ENCODE assay signal across 8 mouse cellular contexts in genomic region chr12:104426915-104427314, GRCm38 (mm10). TPM values are rescaled to one million over a fixed set of nuclear protein-coding genes. Genes with fewer than 3 reads are reported as not detected.
DNase-seq lines count a peak whose midpoint lies in the region; ATAC-seq and TF ChIP-seq lines count a peak whose summit lies in the region.

No protein-coding gene starts in this region.

- WGBS in forebrain, embryonic 10.5 days, result 5% methylated on average over 7 of the region's 7 CpGs
- 3% methylated on average over 7 of the region's 7 CpGs for WGBS in midbrain, postnatal 0 days

- H3K36me3 ChIP-seq in forebrain, embryonic 10.5 days (replicated peaks), result no peaks in the 10 kb centered on the region
- H3K36me3 ChIP-seq in midbrain, postnatal 0 days (ENCODE audit: insufficient read depth, low read length), result no peaks in the 10 kb centered on the region

- H3K9me3 ChIP-seq in forebrain, embryonic 10.5 days, result no peaks in the 10 kb centered on the region
- H3K9me3 ChIP-seq in midbrain, postnatal 0 days (ENCODE audit: low read length), result no peaks in the 10 kb centered on the region

- H3K4me3 ChIP-seq in forebrain, embryonic 10.5 days, result no peak overlapping the region
- no peak overlapping the region for H3K4me3 ChIP-seq in midbrain, postnatal 0 days (ENCODE audit: low read depth, low read length)

- ATAC-seq in midbrain, postnatal 0 days (ENCODE audit: low FRiP score), result peak; percentile 64; the same call in 1 of the 2 replicates

- H3K4me1 ChIP-seq in forebrain, embryonic 10.5 days, result peaks cover 12% of the 10 kb centered on the region
- no peaks in the 10 kb centered on the region for H3K4me1 ChIP-seq in midbrain, postnatal 0 days (ENCODE audit: insufficient read depth, low read length)

- peak; percentile 80 for TF ChIP-seq CTCF in midbrain, postnatal 0 days (IDR thresholded peaks at IDR 0.05)

- H3K9ac ChIP-seq in midbrain, postnatal 0 days (replicated peaks; ENCODE audit: low read length, poor library complexity, severe bottlenecking), result no peak overlapping the region

- no peak overlapping the region for H3K4me2 ChIP-seq in midbrain, postnatal 0 days (ENCODE audit: low read depth, low read length, poor library complexity, severe bottlenecking)

- no peak overlapping the region for H3K27ac ChIP-seq in forebrain, embryonic 10.5 days
- no peak overlapping the region for H3K27ac ChIP-seq in midbrain, postnatal 0 days (ENCODE audit: low read depth, low read length)

- peak; percentile 25 for DNase-seq in adrenal gland, adult 2 months
- no peak for DNase-seq in adrenal gland, adult 8-10 months
- DNase-seq in right cerebral cortex, postnatal 4 days, result peak; percentile 39
- DNase-seq in right cerebral cortex, postnatal 36 days (ENCODE audit: low spot score in 2 of 2), result no peak
- DNase-seq in forebrain, embryonic 10.5 days (ENCODE audit: extremely low spot score, low spot score), result peak; percentile 68
- peak; percentile 57 for DNase-seq in kidney, postnatal 10 days
- peak; percentile 71 for DNase-seq in midbrain, postnatal 0 days (ENCODE audit: low spot score)
- no peak for DNase-seq in left cerebral cortex, postnatal 14 days (ENCODE audit: low spot score in 2 of 2)

- H3K27me3 ChIP-seq in forebrain, embryonic 10.5 days (ENCODE audit: poor library complexity, severe bottlenecking), result no peaks in the 10 kb centered on the region
- H3K27me3 ChIP-seq in midbrain, postnatal 0 days (ENCODE audit: insufficient read depth, low read length), result no peaks in the 10 kb centered on the region

- intact Hi-C loops in left cerebral cortex, postnatal 14 days (cut with DNase I), result no loop called here

RNA-seq across cellular contexts. Expression of gene Serpina3n, which starts 20.4 kb away (rescaled TPM):
- 10 to 100 TPM in 1 of 2 experiments, 1 to 10 TPM in 1; 8.2 to 21.9 TPM for total RNA-seq in adrenal gland, adult 2 months (2021)
- polyA plus RNA-seq in adrenal gland, adult 2 months (2012; rRNA removed), result 14.3 and 14.4 TPM in 2 replicates
- total RNA-seq in adrenal gland, adult 8-10 months (2022), result 10 to 100 TPM in 2 of 4 experiments, 1 to 10 TPM in 2; 6.0 to 42.3 (median 14.6) TPM
- polyA plus RNA-seq in forebrain, embryonic 10.5 days (2016; fragmentation: Nextera tagmentation; extraction: Ambion mirVana), result not detected in 2 replicates
- total RNA-seq in midbrain, postnatal 0 days (2014; rRNA removed), result 5.2 and 8.9 TPM in 2 replicates
- polyA plus RNA-seq in midbrain, postnatal 0 days (2015; fragmentation: Nextera tagmentation; extraction: Ambion mirVana), result 4.7 and 5.8 TPM in 2 replicates
- 1 to 10 TPM; 5.4 to 8.9 TPM for total RNA-seq in left cerebral cortex, postnatal 14 days (2021)

RNA-seq across cellular contexts. Expression of gene Gsc, which starts 46.2 kb away (rescaled TPM):
- total RNA-seq in adrenal gland, adult 2 months (2021), result not detected
- 0.08 and 0.32 TPM in 2 replicates for polyA plus RNA-seq in adrenal gland, adult 2 months (2012; rRNA removed)
- under 1 TPM in 1 of 4 experiments, not detected in 3; 0.21 TPM for total RNA-seq in adrenal gland, adult 8-10 months (2022)
- 2.2 and 2.9 TPM in 2 replicates for polyA plus RNA-seq in forebrain, embryonic 10.5 days (2016; fragmentation: Nextera tagmentation; extraction: Ambion mirVana)
- total RNA-seq in midbrain, postnatal 0 days (2014; rRNA removed), result not detected in 2 replicates
- 0.13 and 1.4 TPM in 2 replicates for polyA plus RNA-seq in midbrain, postnatal 0 days (2015; fragmentation: Nextera tagmentation; extraction: Ambion mirVana)
- not detected for total RNA-seq in left cerebral cortex, postnatal 14 days (2021)

Comparison
In these comparisons a context has a peak if more than half of its experiments do, and no peak if none do; other contexts are left out.
1. DNase-seq: peak in adrenal gland, adult 2 months (single experiment), right cerebral cortex, postnatal 4 days (single experiment), forebrain, embryonic 10.5 days (single experiment), kidney, postnatal 10 days (single experiment) and midbrain, postnatal 0 days (single experiment); none in adrenal gland, adult 8-10 months (single experiment), right cerebral cortex, postnatal 36 days (0 of 2) and left cerebral cortex, postnatal 14 days (0 of 2).